Mouse (Mus musculus) brain, adult 2 months (tissue): ENCODE results near the gene Doxl2.
A peak's percentile ranks its signal among the peaks of the same experiment; 100 is the strongest.

Source experiments
- DNase-seq: peaks from one replicate; pipeline ENCODE4 v3.0.0; 2011; ENCODE audit warnings: low read depth, low spot score

Gene Doxl2

DNA sequence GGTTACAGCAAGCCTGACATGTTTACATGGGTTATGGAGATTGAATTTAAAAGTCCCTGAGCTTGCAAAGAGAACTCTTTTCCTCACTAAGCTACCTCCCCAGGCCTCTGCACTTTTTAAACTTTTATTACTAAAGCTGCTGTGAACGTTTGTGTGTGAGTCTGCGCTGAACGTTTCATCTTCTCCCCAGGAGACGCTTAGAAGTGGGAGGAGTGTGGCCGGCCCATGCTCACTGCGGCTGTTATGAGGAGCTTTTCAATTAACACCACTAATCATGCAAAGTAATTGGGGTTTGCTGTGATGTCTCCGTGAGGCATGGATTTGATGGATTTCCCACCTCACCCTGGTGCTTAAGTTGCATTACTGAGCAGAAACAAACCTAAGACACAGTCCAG, 34.4 kb downstream of the Doxl2 start:
- DNase-seq, result no peak

DNA sequence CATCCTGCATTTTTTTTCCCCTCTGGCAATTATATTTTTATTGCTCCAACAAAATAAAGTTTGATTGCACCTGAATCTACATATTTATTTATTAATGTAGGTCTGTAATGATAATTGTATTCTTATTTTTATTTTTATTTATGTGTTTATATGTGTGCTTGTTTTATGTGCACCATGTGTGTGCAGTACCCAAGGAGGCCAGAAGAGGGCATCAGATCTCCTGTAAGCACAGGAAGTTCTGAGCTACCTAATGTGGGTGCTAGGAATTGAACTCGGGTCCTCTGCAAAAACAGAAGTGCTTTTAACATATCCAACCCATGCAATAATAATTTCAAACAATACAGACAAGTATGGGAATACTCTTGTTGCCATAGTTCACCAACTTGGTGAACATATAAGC, 34.9 kb downstream of the Doxl2 start:
- DNase-seq, result no peak

DNA sequence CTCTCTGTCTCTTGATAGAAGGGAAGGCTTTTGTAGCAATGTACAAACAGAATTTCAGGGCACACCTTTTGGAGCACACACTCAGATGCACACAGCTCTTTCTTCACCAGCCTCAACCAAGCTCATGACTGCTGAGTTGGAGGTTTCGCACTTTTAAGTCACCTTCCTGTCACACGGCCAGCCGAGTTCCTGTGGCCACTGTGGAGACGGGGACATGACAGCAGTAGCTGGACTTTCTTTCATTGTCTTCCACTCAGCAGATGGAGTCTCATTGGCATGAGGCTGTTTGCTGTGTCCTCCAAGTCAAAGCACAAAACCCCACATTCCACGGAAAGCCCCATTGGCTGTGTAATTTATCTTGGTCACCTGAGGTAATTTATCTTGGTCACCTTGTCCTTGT, 36.4 kb downstream of the Doxl2 start:
- DNase-seq, result no peak

DNA sequence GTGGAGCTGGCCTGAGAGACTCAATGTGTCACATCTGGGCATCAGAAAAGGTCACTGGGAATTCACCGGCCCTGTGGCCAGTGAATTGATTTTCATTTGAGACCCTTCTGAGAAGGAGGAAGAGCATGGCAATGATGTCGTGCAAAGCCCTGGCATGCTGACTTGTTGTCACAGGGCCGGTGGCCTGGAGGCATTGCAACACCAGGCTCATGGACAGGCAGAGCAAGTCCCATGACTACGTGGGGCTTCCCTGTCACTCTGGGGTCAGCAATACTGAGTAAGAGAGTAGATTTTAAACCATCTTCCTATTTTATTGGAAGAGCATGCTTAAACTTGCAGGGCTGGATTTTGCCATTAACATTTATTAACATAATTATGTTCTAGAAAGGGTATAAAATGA, 38.3 kb downstream of the Doxl2 start:
- no peak for DNase-seq

DNA sequence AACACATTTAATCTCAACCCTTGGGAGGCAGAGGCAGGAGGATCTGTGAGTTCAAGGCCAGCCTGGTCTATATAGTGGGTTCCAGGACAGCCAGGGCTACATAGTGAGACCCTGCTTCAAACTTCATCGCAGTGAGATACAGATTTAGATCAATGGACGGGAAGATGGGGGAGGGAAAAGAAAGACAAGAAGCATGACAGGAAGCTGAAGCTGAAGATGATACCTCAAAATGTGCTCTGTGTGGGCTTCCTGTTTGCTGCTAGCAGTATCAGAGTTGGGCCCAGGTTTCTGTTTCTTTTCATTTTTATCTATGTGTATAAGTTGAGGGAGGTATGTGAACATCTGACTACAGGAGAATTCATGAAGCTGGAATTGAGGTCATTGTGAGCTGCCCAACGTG, 38.7 kb downstream of the Doxl2 start:
- no peak for DNase-seq

DNA sequence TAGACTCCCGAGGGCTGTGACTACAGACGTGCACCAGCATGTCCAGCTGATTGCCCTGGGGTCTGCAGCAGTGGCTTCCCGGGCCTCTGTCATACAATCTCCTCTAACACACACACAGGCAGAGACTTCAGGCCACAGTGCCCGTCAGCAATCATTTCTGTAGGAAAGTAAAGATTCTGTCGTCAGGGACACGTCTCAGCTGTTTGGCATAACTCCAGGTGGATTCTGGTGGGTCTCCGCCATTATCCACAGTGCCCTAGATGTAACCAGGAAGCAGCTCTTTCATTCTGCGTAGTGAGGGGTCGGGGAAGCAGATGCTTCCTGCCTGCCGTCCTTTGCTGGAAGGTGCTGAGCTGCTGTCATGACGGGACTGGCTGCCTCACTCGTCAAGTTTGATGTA, 42.4 kb downstream of the Doxl2 start:
- DNase-seq, result no peak

DNA sequence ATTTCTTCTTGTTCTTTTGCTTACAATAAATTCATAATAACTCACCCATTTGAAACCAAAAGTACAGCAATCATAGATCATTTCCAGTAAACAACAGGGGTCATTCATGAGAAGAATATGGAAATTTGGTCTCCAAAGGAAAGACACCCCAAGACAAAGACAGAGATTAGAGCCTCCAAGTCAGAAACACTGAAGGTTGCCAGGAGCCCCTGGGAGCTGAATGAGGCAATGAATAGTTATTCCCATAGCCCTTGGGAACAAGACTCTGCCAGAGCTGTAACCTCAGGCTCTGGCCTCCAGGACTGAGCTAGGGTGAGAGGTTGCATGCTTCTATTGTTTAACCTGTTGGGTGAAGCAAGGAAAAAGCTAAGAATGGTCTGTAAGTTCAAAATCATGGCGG, 44.6 kb downstream of the Doxl2 start:
- DNase-seq, result no peak

DNA sequence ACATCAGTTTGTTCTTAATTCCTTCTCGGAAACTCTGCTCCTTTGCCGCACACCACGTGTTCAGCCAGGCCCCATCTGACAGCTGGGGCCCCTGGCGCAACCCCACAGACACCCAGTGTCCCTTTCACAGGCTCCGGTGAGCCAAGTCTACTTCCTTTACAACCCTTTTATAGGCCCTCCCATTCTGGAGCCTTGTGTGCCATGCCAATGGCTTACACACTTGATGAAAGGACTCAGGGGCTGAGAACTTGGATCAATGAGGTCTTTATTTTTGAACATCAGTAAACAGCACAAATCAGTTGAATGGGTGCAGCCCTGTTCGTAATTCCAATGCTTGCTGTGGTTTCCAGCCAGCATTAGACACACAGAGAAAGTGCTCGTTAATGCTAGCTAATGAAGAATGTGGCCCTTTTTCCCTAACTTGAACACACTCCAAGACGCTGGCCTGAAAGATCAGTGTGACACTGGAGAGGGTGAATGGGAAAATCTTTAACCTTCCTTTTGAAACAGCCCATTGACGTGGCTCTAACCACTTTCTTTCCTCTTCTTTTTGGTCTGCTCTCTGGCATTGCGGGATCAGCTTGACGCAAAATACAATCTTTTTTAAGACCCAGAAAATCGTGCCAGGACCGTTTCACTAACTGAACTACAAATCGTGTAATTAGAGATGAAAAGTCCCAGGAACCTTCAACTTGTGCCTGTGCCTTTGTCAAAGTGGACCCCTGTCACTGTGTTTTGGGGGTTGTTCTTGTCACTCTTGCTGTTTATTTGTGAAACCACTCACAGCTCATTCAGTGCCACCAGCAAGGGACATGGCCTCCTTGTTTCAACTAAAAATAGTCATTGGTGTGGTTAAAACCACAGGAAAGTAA, 46.6 kb downstream of the Doxl2 start:
- DNase-seq, result peak; percentile 58

DNA sequence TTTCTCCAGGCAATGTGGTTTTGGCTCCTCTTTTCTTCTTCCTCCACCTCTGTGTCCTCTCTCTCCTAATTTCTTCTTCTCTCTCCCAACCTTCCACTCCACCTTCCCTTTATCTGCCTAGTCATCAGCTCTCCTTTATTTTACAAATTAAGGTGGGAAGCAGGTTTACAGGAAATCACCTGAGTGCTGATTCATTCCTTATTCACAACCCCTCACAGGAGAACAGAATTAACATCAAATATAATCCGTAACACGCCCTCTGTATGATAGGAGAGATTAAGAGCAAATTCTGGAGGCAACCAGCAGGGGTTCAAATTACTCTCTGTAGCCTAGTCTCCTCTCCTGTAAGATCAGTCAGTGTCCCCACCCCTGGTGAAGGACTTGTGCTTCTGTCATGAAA, 47.6 kb downstream of the Doxl2 start:
- no peak for DNase-seq

DNA sequence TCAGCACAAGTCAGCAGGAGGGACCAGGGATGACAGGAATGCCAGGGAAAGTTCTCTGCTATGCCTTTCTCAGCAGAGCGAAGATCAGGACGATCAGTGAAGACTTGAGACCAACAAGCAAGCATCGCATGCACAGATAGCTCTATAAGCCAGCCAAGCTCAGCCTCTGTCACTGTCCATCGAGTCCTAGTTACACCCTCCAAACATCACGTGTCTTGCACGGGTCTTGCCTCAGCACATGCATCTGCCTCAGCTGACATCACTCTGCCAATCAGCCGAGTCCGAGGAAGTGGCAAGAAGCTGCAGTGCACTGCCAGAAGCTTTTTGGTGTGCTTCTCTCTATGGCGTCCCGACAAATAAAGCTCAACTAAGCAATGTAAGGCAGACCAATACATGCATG, 48.6 kb downstream of the Doxl2 start:
- no peak for DNase-seq

DNA sequence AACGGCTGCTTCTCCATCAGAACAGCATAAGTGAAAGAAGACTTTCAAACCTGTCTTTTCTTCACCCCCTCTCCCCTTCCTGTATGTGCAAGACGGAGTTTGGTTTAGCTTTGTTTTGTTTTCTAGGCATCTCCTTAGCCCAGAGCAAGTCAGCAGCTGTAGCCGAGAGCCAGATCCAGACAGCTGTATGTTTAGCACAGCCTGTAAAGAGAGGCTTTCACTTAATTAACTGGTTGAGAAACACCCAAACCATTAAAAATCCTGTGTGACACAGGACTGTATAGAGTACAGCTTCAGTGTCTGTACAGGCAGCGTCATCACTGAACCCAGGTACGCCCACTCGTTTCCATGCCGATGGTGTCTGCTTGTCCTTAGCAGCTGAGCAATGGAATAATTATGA, 50.5 kb downstream of the Doxl2 start:
- DNase-seq, result no peak

DNA sequence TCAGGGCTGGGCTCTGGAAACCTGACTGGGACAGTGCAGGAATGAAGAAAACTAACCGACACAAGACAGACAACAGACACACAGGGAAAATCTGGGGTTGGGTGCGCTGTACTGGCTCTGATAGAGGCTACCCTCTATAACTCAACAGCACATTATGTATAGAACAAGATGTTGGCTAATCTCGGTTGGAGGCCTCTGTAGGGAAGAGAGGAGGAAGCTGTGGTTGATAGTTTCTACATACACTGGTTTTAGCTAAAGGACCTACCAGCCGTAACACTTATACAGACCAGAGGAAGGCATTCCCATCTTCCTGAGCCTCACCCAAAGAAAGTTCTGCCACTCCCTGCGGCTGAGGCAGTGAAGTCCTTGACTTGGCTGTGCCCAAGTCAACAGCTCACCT, 51.7 kb downstream of the Doxl2 start:
- no peak for DNase-seq

DNA sequence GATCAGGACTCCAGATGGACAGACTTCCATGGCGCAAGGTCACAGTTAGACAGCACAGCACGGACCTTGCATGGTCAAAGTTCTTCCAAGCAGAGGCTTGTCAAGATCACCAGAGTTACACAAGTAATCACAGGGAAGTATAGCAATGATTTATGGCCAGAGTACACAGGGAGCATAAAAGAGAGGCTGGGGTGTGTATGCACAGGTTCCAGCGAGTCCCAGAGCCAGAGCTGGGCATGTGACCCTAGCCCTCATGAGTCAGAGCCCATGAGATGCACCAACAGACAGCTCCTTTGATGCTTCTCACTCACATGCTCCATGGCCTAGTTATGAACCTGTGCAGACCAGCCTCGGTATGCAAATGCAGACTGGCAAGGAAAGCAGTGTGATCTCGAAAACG, 53.3 kb downstream of the Doxl2 start:
- no peak for DNase-seq
